Mouse (Mus musculus): ENCODE measurements around the gene Tmem30a.
A peak's percentile ranks its signal among the peaks of the same experiment; 100 is the strongest.

The Tmem30a gene

GRCm38 (mm10) chr9:79795076-79795475 lies 1.8 kb upstream of the Tmem30a start:
- DNase-seq (ENCODE audit: low spot score): no peak

GRCm38 (mm10) chr9:79785794-79786085 lies 7.6 kb downstream of the Tmem30a start:
- DNase-seq (ENCODE audit: low spot score): no peak

- DNase-seq (ENCODE audit: low spot score): no peak
Observed at GRCm38 (mm10) chr9:79784934-79785793, 8.1 kb downstream of the Tmem30a start.

- DNase-seq (ENCODE audit: low spot score): no peak
Observed at GRCm38 (mm10) chr9:79784439-79784838, 8.9 kb downstream of the Tmem30a start.

- no peak for DNase-seq (ENCODE audit: low spot score)
Observed at GRCm38 (mm10) chr9:79779354-79779753, 14.0 kb downstream of the Tmem30a start.

GRCm38 (mm10) chr9:79766991-79767545 lies 26.2 kb downstream of the Tmem30a start:
- no peak for DNase-seq (ENCODE audit: low spot score)

- no peak for DNase-seq (ENCODE audit: low spot score)
Observed at GRCm38 (mm10) chr9:79765329-79765728, 28.0 kb downstream of the Tmem30a start.

GRCm38 (mm10) chr9:79762519-79762918 lies 30.8 kb downstream of the Tmem30a start:
- DNase-seq (ENCODE audit: low spot score): no peak

GRCm38 (mm10) chr9:79760076-79760475 lies 33.2 kb downstream of the Tmem30a start:
- no peak for DNase-seq (ENCODE audit: low spot score)

GRCm38 (mm10) chr9:79759385-79760005 lies 33.8 kb downstream of the Tmem30a start, which contains the start of gene Cox7a2:
Cox7a2 (minus strand) TSS chr9:79759878.
- peak; percentile 88 for DNase-seq (ENCODE audit: low spot score)

- no peak for DNase-seq (ENCODE audit: low spot score)
Observed at GRCm38 (mm10) chr9:79755311-79755710, 38.0 kb downstream of the Tmem30a start.

- no peak for DNase-seq (ENCODE audit: low spot score)
Observed at GRCm38 (mm10) chr9:79751846-79752245, 41.5 kb downstream of the Tmem30a start.

GRCm38 (mm10) chr9:79750709-79751108 lies 42.6 kb downstream of the Tmem30a start:
- no peak for DNase-seq (ENCODE audit: low spot score)

GRCm38 (mm10) chr9:79745036-79745435 lies 48.3 kb downstream of the Tmem30a start:
- no peak for DNase-seq (ENCODE audit: low spot score)

GRCm38 (mm10) chr9:79735608-79736007 lies 57.7 kb downstream of the Tmem30a start:
- DNase-seq (ENCODE audit: low spot score): no peak

GRCm38 (mm10) chr9:79730301-79730700 lies 63.0 kb downstream of the Tmem30a start:
- no peak for DNase-seq (ENCODE audit: low spot score)

GRCm38 (mm10) chr9:79723090-79723489 lies 70.2 kb downstream of the Tmem30a start:
- no peak for DNase-seq (ENCODE audit: low spot score)

GRCm38 (mm10) chr9:79721056-79721455 lies 72.3 kb downstream of the Tmem30a start:
- DNase-seq (ENCODE audit: low spot score): no peak

- no peak for DNase-seq (ENCODE audit: low spot score)
Observed at GRCm38 (mm10) chr9:79720143-79720542, 73.2 kb downstream of the Tmem30a start.

- no peak for DNase-seq (ENCODE audit: low spot score)
Observed at GRCm38 (mm10) chr9:79719451-79719850, 73.9 kb downstream of the Tmem30a start.

Data from left cerebral cortex, adult 11 months (tissue).